Mouse (Mus musculus) hindbrain, embryonic 15.5 days (tissue): ENCODE data around the gene Gm20388. TPM values are rescaled to one million over a fixed set of nuclear protein-coding genes. Genes with fewer than 3 reads are reported as not detected.
A peak's percentile ranks its signal among the peaks of the same experiment; 100 is the strongest.

Experiments
- ATAC-seq: fragments of 200-750 bp; cut with Nextera tagmentation; 2 replicates; pipeline ENCODE4 v1.8.0; 2017; ENCODE audit warnings: low read depth, moderate number of reproducible peaks, moderate TSS enrichment; ENCODE audit not compliant: low FRiP score
- H3K27ac ChIP-seq: fragments of 300-500 bp; sonication (generic); replicated peaks from 2 replicates; pipeline ENCODE4 v1.5.1; 2015; ENCODE audit warnings: mild to moderate bottlenecking, inconsistent platforms
- H3K27me3 ChIP-seq: fragments of 300-500 bp; sonication (generic); 2 replicates; pipeline ENCODE4 v1.6.1; 2015; ENCODE audit warnings: control low read depth, inconsistent platforms
- H3K36me3 ChIP-seq: fragments of 300-500 bp; sonication (generic); 2 replicates; pipeline ENCODE4 v1.6.1; 2015; ENCODE audit warnings: control low read depth, inconsistent platforms
- H3K4me1 ChIP-seq: fragments of 300-500 bp; sonication (generic); replicated peaks from 2 replicates; pipeline ENCODE4 v1.6.1; 2015; ENCODE audit warnings: control low read depth, inconsistent platforms
- H3K4me2 ChIP-seq: fragments of 300-500 bp; sonication (generic); 2 replicates; pipeline ENCODE4 v1.6.1; 2015; ENCODE audit warnings: moderate library complexity, mild to moderate bottlenecking, inconsistent platforms
- H3K4me3 ChIP-seq: fragments of 300-500 bp; sonication (generic); 2 replicates; pipeline ENCODE4 v1.5.1; 2015; ENCODE audit warnings: mild to moderate bottlenecking, inconsistent platforms
- H3K9ac ChIP-seq: fragments of 300-500 bp; sonication (generic); 2 replicates; pipeline ENCODE4 v1.6.1; 2015; ENCODE audit warnings: inconsistent platforms
- H3K9me3 ChIP-seq: fragments of 300-500 bp; sonication (generic); 2 replicates; pipeline ENCODE4 v1.6.1; 2016; ENCODE audit warnings: control low read depth, inconsistent platforms
- WGBS: fragments of 180-500 bp; shearing (Covaris S2); methylation state at CpG from one replicate; pipeline ENCODE4 v1.1.7; 2015; 5-methylcytosine and 5-hydroxymethylcytosine counted together
- polyA plus RNA-seq: library from polyadenylated mRNA; unstranded; fragments of >200 nt; fragmentation: Nextera tagmentation; extraction: Ambion mirVana; gene quantifications from 2 replicates; pipeline ENCODE4 v1.2.1, GENCODE M21; 2015

The Gm20388 gene
- polyA plus RNA-seq, 1 experiment from 2014 or later: 5.4 TPM

GRCm38 (mm10) chr8:122606810-122607209, 2696.2 kb downstream of the Gm20388 start:
- H3K4me2 ChIP-seq: no peak overlapping the region
- H3K9me3 ChIP-seq: no peaks in the 10 kb centered on the region
- peaks cover 8% of the 10 kb centered on the region for H3K4me1 ChIP-seq
- no peak overlapping the region for H3K27ac ChIP-seq
- no peaks in the 10 kb centered on the region for H3K36me3 ChIP-seq
- 90% methylated on average over 11 of the region's 12 CpGs for WGBS
- H3K27me3 ChIP-seq: no peaks in the 10 kb centered on the region
- ATAC-seq: no peak
- H3K4me3 ChIP-seq: no peak overlapping the region
- H3K9ac ChIP-seq: no peak overlapping the region

DNA sequence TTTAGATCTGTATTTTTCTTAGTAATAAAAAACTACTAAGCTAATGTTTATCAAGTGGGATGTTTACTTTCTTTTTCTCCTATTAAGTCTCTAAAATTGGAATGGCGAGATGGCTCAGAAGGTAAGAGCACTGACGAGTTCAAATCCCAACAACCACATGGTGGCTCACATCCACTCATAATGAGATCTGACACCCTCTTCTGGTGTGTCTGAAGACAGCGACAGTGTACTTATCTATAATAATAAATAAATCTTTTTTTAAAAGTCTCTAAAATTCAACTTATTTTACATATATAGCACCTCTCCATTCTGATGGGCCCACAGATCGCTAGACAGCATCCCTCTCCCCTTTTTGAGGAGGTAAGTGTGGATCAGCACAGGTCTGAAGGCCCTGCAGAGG, 2699.6 kb downstream of the Gm20388 start:
- peak overlapping the region; percentile 83 for H3K4me2 ChIP-seq
- no peak overlapping the region for H3K27ac ChIP-seq
- H3K4me1 ChIP-seq: peaks cover 21% of the 10 kb centered on the region
- no peaks in the 10 kb centered on the region for H3K27me3 ChIP-seq
- H3K9ac ChIP-seq: no peak overlapping the region
- peak overlapping the region; percentile 61 for H3K4me3 ChIP-seq
- no peaks in the 10 kb centered on the region for H3K9me3 ChIP-seq
- 56% methylated on average over 4 of the region's 4 CpGs for WGBS
- H3K36me3 ChIP-seq: 0 out of 2 replicates have a peak, but pooled peaks cover 3% of the 10 kb centered on the region
- ATAC-seq: no peak

GRCm38 (mm10) chr8:122610612-122611277, 2700.1 kb downstream of the Gm20388 start:
- Histone ChIP-seq H3K27ac (peak overlapping the region; percentile 78), H3K4me3 (peak overlapping the region; percentile 61), H3K9ac (peak overlapping the region; percentile 67), H3K27me3 (no peaks in the 10 kb centered on the region), H3K4me1 (peaks cover 21% of the 10 kb centered on the region), H3K9me3 (no peaks in the 10 kb centered on the region), H3K4me2 (peak overlapping the region; percentile 83), H3K36me3 (0 out of 2 replicates have a peak, but pooled peaks cover 3% of the 10 kb centered on the region)
- WGBS: 2% methylated on average over 20 of the region's 20 CpGs
- ATAC-seq: peak; percentile 3; the same call in 1 of the 2 replicates

DNA sequence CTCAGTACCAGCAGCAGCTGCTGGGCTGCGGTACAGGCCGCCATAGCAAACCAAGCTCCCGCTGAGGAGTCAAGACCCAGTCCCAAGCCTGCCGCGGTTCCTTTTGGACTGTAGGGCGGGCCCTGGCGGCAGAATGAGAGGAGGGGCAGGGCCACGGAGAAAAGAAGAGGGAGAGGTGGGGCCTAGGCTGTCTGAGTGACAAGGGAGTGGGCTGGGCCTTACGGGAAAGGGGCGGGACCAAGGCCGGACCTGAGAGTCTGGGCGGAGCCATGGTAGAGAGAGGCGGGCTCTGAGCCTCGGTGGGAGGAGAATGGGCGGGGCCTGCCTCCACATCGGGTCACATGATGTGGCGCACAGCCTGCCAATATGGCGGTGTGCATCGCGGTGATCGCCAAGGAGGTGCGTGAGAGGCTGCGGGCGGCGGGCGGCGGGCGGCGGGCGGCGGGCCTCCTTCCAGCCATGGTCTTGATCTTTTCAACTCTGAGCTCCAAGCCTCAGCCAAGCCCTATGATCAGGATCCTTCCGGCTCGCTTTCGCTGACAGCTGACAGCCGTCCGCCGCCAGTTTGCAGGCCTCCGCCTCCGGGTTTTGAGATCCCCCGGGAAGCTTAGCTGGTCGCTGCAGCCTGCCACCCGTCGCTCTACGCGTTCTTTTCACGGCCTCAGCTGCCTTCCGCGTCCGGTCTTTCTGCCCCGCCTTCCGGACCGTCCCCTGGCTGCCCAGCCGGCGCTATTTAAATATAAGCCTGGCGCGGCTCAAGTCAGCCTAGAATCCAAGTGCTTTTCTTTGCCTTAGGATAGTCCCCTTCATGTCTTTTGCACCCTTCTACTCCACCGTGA, 2700.9 kb downstream of the Gm20388 start, which contains the start of the genes Galns and Trappc2l:
TSS of gene Galns (minus strand) at position 169 of the 839 bp plus-strand sequence.
TSS of gene Trappc2l (plus strand) at position 346 of the 839 bp plus-strand sequence.
- H3K9me3 ChIP-seq: no peaks in the 10 kb centered on the region
- peak within 1 kb of the TSS; percentile 83 for H3K4me2 ChIP-seq
- 0 out of 2 replicates have a peak, but pooled peaks cover 3% of the 10 kb centered on the region for H3K36me3 ChIP-seq
- peak; percentile 99 for ATAC-seq
- WGBS: under 1% methylated on average over 36 of the region's 57 CpGs
- peak within 1 kb of the TSS; percentile 69 for H3K9ac ChIP-seq
- H3K4me1 ChIP-seq: peaks cover 21% of the 10 kb centered on the region
- H3K27me3 ChIP-seq: no peaks in the 10 kb centered on the region
- peak within 1 kb of the TSS; percentile 61 for H3K4me3 ChIP-seq
- peak within 1 kb of the TSS; percentile 89 for H3K27ac ChIP-seq

- Histone ChIP-seq H3K9ac (no peak overlapping the region), H3K4me1 (peaks cover 17% of the 10 kb centered on the region), H3K4me3 (no peak overlapping the region), H3K4me2 (no peak overlapping the region), H3K27me3 (no peaks in the 10 kb centered on the region), H3K9me3 (no peaks in the 10 kb centered on the region), H3K36me3 (0 out of 2 replicates have a peak, but pooled peaks cover 3% of the 10 kb centered on the region), H3K27ac (no peak overlapping the region)
- 73% methylated on average over 9 of the region's 9 CpGs for WGBS
- no peak for ATAC-seq
Measured at GRCm38 (mm10) chr8:122616181-122616905, 2705.7 kb downstream of the Gm20388 start.

GRCm38 (mm10) chr8:122617947-122618546, 2707.4 kb downstream of the Gm20388 start:
- Histone ChIP-seq H3K36me3 (0 out of 2 replicates have a peak, but pooled peaks cover 3% of the 10 kb centered on the region), H3K9me3 (no peaks in the 10 kb centered on the region), H3K4me2 (peak overlapping the region; percentile 26; the same call in 1 of the 2 replicates), H3K27ac (no peak overlapping the region), H3K9ac (0 out of 2 replicates have a peak overlapping the region, but pooled peaks have one; percentile 19), H3K27me3 (no peaks in the 10 kb centered on the region), H3K4me1 (peaks cover 5% of the 10 kb centered on the region), H3K4me3 (no peak overlapping the region)
- 27% methylated on average over 5 of the region's 7 CpGs for WGBS
- ATAC-seq: 0 out of 2 replicates have a peak, but pooled peaks have one; percentile 25

DNA sequence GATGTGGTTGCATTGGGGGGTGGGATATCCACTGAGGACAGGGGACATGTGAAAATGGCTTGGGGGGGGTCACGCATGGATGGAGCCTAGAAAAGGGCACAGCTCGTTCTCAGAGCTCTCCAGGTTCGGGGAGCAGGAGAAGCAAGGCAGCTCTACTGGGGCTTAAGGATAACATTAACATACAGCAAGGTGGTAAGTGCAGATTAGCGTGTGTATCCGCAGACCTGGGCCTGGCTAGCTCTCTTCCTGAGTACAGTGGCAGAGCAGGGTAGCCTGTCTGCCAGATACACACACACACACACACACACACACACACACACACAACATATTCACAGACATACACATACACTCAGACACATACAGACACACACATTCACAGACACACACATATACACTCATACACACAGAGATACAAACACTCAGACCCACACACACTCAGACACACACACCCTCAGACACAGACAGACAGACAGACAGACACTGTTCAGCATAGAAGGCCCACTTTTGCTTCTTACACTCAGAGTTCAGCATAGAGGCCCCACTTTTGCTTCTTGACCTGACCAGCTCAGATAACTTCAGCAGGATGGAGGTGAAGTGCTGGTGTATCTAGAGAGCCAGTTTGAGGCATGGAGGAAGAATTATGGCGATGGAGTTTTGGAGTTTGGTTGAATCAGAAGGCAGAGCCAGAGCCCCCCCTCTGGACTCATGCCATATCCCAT, 2708.2 kb downstream of the Gm20388 start:
- WGBS: 71% methylated on average over 6 of the region's 6 CpGs
- Histone ChIP-seq H3K9ac (no peak overlapping the region), H3K27me3 (no peaks in the 10 kb centered on the region), H3K27ac (no peak overlapping the region), H3K36me3 (0 out of 2 replicates have a peak, but pooled peaks cover 3% of the 10 kb centered on the region), H3K4me2 (no peak overlapping the region), H3K4me3 (no peak overlapping the region), H3K9me3 (no peaks in the 10 kb centered on the region), H3K4me1 (peaks cover 4% of the 10 kb centered on the region)
- no peak for ATAC-seq

DNA sequence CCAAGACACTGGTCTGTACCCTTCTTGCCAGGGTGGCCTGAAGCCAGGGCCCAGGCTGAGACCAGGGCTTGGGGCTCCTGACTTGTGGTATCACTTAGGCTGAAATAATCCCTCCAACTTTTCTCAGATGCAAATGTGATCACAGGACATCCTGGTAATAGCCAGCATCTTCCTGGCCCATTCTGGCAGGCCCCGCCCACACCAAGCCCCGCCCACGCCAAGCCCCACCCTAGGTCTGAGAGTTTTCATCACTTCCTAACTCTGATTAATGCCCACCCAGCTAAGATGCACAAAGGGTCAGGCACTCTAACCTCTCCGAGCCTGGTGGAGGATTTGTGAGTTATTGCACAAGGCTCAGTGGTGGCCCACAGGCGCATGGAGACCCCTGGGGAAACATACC, 2709.8 kb downstream of the Gm20388 start:
- no peak overlapping the region for H3K4me3 ChIP-seq

GRCm38 (mm10) chr8:122622727-122623126, 2712.1 kb downstream of the Gm20388 start, which contains the start of gene Pabpn1l:
Gene Pabpn1l, minus strand, starts transcription at chr8:122622739.
- Histone ChIP-seq H3K27me3 (no peaks in the 10 kb centered on the region), H3K4me3 (no peak within 1 kb of the TSS), H3K36me3 (no peaks in the 10 kb centered on the region), H3K4me1 (peaks cover 7% of the 10 kb centered on the region), H3K4me2 (no peak within 1 kb of the TSS), H3K9ac (no peak within 1 kb of the TSS), H3K27ac (no peak within 1 kb of the TSS), H3K9me3 (no peaks in the 10 kb centered on the region)
- 65% methylated on average over 6 of the region's 6 CpGs for WGBS
- no peak for ATAC-seq

More for the DNA sequence above, 2709.8 kb downstream of the Gm20388 start:
- H3K4me2 ChIP-seq: no peak overlapping the region
- H3K4me1 ChIP-seq: peaks cover 4% of the 10 kb centered on the region
- WGBS: 48% methylated on average over 5 of the region's 5 CpGs
- no peaks in the 10 kb centered on the region for H3K9me3 ChIP-seq
- H3K27me3 ChIP-seq: no peaks in the 10 kb centered on the region
- no peaks in the 10 kb centered on the region for H3K36me3 ChIP-seq
- H3K27ac ChIP-seq: no peak overlapping the region
- ATAC-seq: no peak
- no peak overlapping the region for H3K9ac ChIP-seq

DNA sequence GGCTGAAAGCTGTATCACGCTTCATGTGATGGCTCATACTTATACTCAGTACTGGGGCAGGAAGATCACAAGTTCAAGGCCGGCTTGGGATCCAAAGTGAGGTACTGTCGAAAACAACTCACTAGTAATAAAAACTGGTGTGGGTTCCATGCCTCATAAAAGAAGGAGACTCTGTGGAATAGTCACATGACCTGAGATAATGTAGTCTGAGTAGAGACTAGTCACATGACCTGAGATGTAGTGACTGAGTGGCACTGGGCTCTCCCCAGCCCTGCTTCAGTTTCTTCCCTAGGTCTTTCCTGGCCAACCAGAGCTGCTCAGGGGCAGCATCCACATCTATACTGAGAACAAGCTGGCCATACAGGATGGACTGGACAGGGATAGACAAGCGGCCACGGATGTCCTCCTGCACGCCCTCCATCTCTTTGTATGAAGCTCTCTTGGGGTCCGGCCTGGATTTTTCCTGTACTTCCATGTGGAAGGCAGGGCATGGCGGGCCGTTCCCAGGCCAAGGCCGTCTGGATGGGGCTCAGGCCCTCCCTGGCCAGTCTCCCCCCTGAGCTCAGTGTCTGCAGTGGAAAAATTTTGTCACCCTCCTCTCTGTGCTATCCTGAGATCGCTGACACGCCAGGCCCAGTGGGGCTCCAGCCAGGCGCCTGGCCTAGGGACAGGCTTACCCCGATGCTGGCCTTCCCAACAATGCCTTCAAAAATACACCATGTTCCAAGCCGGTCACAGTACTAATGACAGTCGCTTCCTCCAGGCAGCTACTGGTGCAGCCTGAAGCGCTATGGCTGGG, 2713.4 kb downstream of the Gm20388 start:
- ATAC-seq: no peak
- no peaks in the 10 kb centered on the region; the same call in 1 of the 2 replicates for H3K36me3 ChIP-seq
- 0 out of 2 replicates have a peak, but pooled peaks cover 3% of the 10 kb centered on the region for H3K4me1 ChIP-seq
- no peak overlapping the region for H3K27ac ChIP-seq
- H3K9ac ChIP-seq: no peak overlapping the region
- no peaks in the 10 kb centered on the region for H3K9me3 ChIP-seq
- no peak overlapping the region for H3K4me2 ChIP-seq
- WGBS: 87% methylated on average over 17 of the region's 17 CpGs
- H3K4me3 ChIP-seq: no peak overlapping the region
- H3K27me3 ChIP-seq: no peaks in the 10 kb centered on the region
